Mouse (Mus musculus): ENCODE measurements around the gene Fam53b. TPM values are rescaled to one million over a fixed set of nuclear protein-coding genes. Genes with fewer than 3 reads are reported as not detected.

Gene Fam53b
- polyA plus RNA-seq, 1 experiment from 2014 or later, result 31.1 TPM

DNA sequence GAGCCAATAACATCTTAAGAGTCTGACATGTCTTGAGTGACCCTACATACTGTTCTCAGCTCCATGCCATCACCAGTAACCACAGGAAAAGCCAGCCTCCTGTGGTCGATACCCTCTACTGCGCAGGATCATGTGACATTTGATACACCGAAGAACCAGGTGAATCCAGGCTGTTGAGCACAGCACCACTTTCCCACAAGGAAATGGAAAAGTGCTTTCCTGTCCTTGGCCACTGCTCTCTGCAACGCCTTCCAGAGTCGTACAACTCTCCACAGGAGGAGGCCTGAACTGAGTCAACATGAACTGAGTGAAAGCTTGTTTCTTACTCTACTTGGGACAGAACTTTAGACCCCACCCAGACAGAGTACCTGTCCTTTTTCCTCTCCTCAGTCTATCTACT lies 12.2 kb downstream of the Fam53b start:
- Histone ChIP-seq H3K9ac (no peak overlapping the region), H3K27me3 (no peaks in the 10 kb centered on the region), H3K9me3 (replicated peaks) (no peaks in the 10 kb centered on the region), H3K4me1 (peaks cover 39% of the 10 kb centered on the region), H3K4me3 (no peak overlapping the region), H3K27ac (no peak overlapping the region), H3K4me2 (no peak overlapping the region), H3K36me3 (ENCODE audit: poor library complexity, severe bottlenecking) (peaks cover 13% of the 10 kb centered on the region; the same call in 1 of the 2 replicates)
- ATAC-seq, result no peak
- WGBS, result 93% methylated on average over 5 of the region's 5 CpGs

DNA sequence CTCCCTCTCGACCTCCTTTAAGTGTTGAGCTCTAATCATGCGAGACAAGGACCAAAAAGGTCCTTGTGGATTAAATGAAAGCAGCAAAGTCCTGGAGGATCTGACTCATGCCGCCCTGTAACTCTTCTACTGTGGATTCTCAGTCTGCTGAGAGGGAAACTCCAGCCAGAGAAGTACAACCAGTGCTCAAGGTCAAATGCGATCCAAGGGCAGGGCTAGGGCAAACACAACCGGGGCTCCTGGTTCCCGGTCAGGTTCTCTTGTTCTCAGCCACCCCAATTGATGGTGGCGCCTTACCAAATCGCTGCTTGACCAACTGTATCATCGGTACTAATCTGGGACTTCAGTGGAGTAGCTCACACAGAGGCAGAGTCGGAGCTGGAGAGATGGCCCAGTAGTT lies 12.8 kb downstream of the Fam53b start:
- no peak for ATAC-seq
- H3K4me3 ChIP-seq, result no peak overlapping the region

DNA sequence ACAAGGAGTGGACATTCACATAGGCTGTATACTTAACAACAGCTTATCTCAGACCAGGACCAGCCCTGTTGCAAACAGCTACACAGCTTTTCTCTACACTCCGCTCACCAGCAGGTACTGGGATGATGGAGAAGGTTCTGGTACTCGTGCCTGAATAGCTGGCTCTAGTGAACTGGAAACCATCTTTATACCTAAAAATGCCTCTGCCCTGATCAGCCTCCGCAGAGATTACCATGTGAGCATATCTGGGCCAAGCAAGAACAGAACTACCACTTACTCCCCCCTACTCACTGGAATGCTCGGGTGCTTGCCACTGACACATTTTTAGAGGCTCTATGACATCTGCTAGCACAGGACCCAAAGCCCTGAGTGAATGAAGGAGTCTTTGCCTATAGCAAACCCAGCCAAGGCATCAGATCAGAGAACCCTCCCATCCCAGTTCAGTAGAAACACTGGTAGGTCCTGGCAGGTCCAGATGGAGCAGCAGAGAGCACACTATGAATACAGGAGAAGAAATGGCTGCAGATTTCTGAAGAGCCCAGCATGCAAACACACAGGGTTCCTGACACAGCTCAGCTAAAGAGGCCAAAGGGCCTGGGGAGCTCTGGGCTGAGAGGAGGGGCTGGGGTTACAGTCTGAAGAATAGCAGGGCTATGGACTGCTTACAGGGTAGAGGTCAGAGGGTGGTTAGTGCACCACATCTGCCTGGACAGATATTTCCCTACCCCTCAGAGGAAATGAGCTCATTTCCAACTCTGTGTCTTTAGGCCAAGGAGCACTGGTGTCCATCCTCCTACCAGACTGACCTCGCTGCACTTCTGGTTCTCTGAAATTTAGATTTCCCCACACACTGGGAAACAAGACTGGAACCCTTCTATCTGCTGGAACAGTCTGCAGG lies 14.3 kb downstream of the Fam53b start:
- no peak for ATAC-seq
- Histone ChIP-seq H3K4me1 (peaks cover 21% of the 10 kb centered on the region), H3K9ac (no peak overlapping the region), H3K36me3 (ENCODE audit: poor library complexity, severe bottlenecking) (peaks cover 19% of the 10 kb centered on the region; the same call in 1 of the 2 replicates), H3K27ac (no peak overlapping the region), H3K4me3 (no peak overlapping the region), H3K9me3 (replicated peaks) (no peaks in the 10 kb centered on the region), H3K27me3 (no peaks in the 10 kb centered on the region), H3K4me2 (no peak overlapping the region)
- 90% methylated on average over 5 of the region's 5 CpGs for WGBS

More for the DNA sequence above, 12.8 kb downstream of the Fam53b start:
- H3K9me3 ChIP-seq (replicated peaks), result no peaks in the 10 kb centered on the region
- H3K4me1 ChIP-seq, result peaks cover 33% of the 10 kb centered on the region
- H3K36me3 ChIP-seq (ENCODE audit: poor library complexity, severe bottlenecking), result peaks cover 16% of the 10 kb centered on the region; the same call in 1 of the 2 replicates
- no peak overlapping the region for H3K4me2 ChIP-seq
- H3K27ac ChIP-seq, result no peak overlapping the region
- no peaks in the 10 kb centered on the region for H3K27me3 ChIP-seq
- 83% methylated on average over 10 of the region's 10 CpGs for WGBS
- H3K9ac ChIP-seq, result no peak overlapping the region

DNA sequence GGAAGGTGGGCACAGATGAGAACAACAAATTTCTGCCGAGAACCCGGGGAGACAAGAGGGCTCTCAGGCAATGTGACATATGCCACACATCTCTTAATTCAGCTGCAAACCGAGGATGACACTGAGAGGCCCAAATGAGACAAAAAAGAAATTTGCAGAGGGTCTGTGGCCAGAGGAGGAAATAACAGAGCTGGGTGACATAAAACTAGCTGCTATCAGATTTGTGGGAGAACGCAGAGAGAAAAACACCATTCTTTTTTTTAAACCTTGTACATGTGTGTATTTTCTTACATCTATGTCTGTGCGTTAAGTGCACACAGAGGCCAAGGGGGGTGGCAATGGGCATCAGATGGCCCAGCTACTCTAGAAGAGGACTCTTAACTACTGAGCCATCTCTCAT lies 18.5 kb downstream of the Fam53b start:
- Histone ChIP-seq H3K36me3 (ENCODE audit: poor library complexity, severe bottlenecking) (peaks cover 12% of the 10 kb centered on the region; the same call in 1 of the 2 replicates), H3K4me2 (no peak overlapping the region), H3K9ac (no peak overlapping the region), H3K4me3 (no peak overlapping the region), H3K4me1 (peaks cover 20% of the 10 kb centered on the region), H3K27ac (no peak overlapping the region), H3K27me3 (no peaks in the 10 kb centered on the region), H3K9me3 (replicated peaks) (no peaks in the 10 kb centered on the region)
- 93% methylated on average over 5 of the region's 5 CpGs for WGBS
- no peak for ATAC-seq

DNA sequence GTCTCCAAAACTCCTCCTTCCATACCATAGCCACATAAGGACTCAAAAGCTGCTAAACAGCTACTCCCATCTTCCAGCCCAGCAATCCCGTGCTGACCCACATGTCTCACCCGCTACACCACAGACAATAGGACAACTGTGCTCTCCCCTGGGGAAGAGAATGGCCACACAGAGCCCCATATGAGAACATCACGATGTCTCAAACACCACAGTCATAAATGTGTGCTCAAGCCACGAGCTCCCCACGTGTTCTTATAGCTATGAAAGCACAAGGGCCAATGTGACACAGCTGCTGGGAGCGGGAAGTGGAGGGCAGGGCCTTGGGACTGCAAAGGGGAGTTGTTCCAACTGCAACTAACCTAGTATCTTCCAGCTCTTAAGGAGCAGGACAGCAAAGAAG lies 20.2 kb downstream of the Fam53b start:
- ATAC-seq, result no peak
- 66% methylated on average over 6 of the region's 6 CpGs for WGBS
- H3K9ac ChIP-seq, result no peak overlapping the region
- H3K36me3 ChIP-seq (ENCODE audit: poor library complexity, severe bottlenecking), result peaks cover 6% of the 10 kb centered on the region; the same call in 1 of the 2 replicates
- no peaks in the 10 kb centered on the region for H3K27me3 ChIP-seq
- H3K4me2 ChIP-seq, result no peak overlapping the region
- H3K27ac ChIP-seq, result no peak overlapping the region
- H3K4me3 ChIP-seq, result no peak overlapping the region
- H3K4me1 ChIP-seq, result peaks cover 20% of the 10 kb centered on the region
- no peaks in the 10 kb centered on the region for H3K9me3 ChIP-seq (replicated peaks)

DNA sequence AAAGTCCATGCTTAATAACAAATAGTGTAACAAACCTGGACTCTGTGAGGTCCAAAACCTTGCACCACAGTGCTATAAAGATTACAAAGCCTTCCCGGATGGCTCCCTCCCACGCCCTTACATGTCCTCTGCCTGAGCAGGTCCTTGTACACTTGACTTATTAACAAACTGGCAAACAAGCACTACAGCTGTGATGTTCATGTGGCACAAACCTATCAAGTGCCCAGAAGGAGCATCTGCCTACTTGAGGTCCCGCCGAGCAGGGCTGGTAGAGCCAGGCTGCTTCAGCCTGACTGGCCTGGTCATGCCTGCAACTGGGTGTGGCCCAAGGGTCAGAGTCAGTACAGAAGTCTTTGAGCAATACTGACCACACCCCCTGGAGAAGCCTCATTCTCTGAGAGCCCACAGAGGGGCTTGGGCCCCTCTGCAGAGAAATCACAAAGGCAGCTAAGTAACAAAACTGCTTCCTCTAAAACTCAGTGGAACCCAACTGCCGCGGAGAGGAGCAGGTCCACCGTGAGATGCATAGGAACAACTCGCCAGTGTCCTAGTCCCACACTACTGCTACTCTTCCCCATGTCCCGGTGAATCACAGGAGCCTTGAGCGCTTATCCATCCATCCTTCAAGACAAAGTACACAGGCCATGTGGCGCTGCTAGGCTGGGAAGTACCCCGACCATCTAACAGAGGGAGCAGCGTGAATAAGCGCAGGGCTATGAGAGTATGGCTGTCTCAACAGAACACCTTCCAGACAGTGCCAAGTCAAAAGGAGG lies 23.1 kb downstream of the Fam53b start:
- no peak for ATAC-seq

DNA sequence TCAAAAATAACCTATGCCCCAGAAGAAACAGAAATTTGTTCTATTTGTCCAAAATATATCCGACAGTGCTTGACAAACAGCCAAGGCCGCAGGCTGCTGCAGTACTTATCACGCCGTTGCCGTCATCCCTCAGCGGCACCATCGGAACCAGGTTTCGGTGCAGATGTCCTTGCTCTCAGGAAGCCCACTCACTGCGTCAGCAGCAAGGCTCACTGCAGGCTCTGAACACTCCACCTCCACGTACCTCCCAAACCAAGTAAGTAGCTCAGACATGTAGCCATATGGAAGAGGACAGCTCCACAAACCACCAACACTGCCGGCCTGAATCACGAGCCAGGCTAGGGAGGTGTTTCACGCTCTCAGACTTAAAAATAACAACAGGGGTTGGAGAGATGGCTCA lies 24.9 kb downstream of the Fam53b start:
- H3K4me1 ChIP-seq, result peaks cover 41% of the 10 kb centered on the region
- no peak overlapping the region for H3K27ac ChIP-seq
- WGBS, result 95% methylated on average over 13 of the region's 13 CpGs
- H3K27me3 ChIP-seq, result no peaks in the 10 kb centered on the region
- no peak overlapping the region for H3K9ac ChIP-seq
- no peak overlapping the region for H3K4me3 ChIP-seq
- no peaks in the 10 kb centered on the region for H3K9me3 ChIP-seq (replicated peaks)
- no peak for ATAC-seq
- H3K4me2 ChIP-seq, result no peak overlapping the region
- no peaks in the 10 kb centered on the region for H3K36me3 ChIP-seq (ENCODE audit: poor library complexity, severe bottlenecking)

More for the DNA sequence above, 23.1 kb downstream of the Fam53b start:
- Histone ChIP-seq H3K4me3 (no peak overlapping the region), H3K4me1 (peaks cover 40% of the 10 kb centered on the region), H3K4me2 (no peak overlapping the region), H3K27ac (no peak overlapping the region), H3K27me3 (no peaks in the 10 kb centered on the region), H3K9me3 (replicated peaks) (no peaks in the 10 kb centered on the region), H3K9ac (no peak overlapping the region), H3K36me3 (ENCODE audit: poor library complexity, severe bottlenecking) (peaks cover under 1% of the 10 kb centered on the region; the same call in 1 of the 2 replicates)
- WGBS, result 87% methylated on average over 14 of the region's 14 CpGs

DNA sequence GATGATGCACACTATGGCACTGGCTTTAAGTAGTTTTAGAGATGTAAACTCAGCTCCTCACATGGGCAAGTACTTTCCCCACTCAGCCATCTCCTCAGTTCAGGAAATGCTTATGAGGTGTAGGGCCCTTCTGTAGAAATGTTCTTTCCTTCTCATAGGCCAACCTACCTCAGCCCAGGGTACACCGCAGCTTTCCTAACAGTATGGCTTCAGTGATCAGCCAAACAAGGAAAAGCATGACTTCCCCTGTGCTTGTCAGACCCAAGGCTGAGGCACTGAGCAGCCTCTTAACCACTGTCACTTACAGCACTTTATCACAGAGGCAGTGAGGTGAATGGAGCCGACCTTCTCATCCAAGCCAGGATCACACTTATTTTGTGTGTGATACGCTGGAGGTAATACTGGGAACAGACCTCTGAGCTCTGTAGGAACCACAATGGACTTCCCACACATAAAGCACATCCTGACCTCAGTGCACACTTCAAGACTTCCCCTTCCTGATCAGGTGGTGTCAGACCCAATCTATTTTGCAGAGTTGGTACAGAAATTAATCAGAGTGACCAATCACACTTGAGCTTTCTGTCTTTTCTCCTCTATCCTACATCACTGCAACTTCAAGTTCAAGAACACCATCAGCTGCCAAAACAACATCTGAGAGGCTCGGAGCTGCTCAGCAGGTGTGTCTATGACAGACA lies 26.0 kb downstream of the Fam53b start:
- Histone ChIP-seq H3K4me3 (no peak overlapping the region), H3K4me2 (no peak overlapping the region), H3K9me3 (replicated peaks) (no peaks in the 10 kb centered on the region), H3K4me1 (peaks cover 35% of the 10 kb centered on the region), H3K36me3 (ENCODE audit: poor library complexity, severe bottlenecking) (no peaks in the 10 kb centered on the region), H3K27ac (no peak overlapping the region), H3K9ac (no peak overlapping the region), H3K27me3 (no peaks in the 10 kb centered on the region)
- no peak for ATAC-seq
- WGBS, result 86% methylated on average over 4 of the region's 4 CpGs

DNA sequence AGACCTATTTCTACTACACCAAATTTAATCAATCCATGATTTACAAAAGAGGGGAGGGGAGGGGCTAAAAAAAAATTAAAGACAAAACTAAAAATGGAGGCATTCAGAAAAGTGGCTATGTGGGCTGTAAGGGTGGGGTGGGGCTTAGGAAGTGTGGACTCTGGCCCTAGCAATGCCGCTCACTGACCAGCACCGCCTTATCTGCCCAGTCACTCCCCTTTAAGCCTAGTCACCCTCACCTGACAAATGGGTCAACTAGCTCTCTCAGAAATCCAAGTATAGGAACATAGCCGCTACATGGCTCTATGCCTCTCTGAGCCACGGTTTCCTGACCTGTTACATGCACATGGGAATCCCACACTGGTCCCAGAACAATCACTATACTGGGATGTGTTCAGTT lies 26.7 kb downstream of the Fam53b start:
- H3K36me3 ChIP-seq (ENCODE audit: poor library complexity, severe bottlenecking), result no peaks in the 10 kb centered on the region
- no peaks in the 10 kb centered on the region for H3K27me3 ChIP-seq
- ATAC-seq, result no peak
- H3K4me3 ChIP-seq, result no peak overlapping the region
- H3K9ac ChIP-seq, result no peak overlapping the region
- H3K27ac ChIP-seq, result no peak overlapping the region
- 95% methylated on average over 4 of the region's 4 CpGs for WGBS
- peaks cover 38% of the 10 kb centered on the region for H3K4me1 ChIP-seq
- no peaks in the 10 kb centered on the region for H3K9me3 ChIP-seq (replicated peaks)
- no peak overlapping the region for H3K4me2 ChIP-seq

DNA sequence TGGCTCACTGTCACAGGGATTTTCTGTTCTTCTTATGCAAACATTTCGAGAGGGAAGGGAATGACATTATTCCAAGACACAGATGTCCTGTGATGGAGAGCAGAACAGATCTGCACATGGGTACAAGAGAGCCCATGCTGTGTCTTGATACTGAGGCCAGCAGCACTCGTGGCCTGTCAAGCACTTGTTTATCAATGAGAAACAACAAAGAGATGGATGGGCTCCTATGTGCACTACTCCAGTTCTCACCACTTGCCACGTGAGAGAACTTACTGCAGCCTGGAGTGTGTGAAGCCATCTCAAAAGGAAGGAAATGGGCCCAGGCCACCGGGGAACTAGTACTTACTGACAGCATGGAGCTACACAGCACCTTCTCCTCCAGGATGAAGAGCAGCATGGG lies 27.2 kb downstream of the Fam53b start:
- ATAC-seq, result no peak
- Histone ChIP-seq H3K27ac (peak overlapping the region; percentile 5; the same call in 1 of the 2 replicates), H3K27me3 (no peaks in the 10 kb centered on the region), H3K36me3 (ENCODE audit: poor library complexity, severe bottlenecking) (no peaks in the 10 kb centered on the region), H3K4me2 (no peak overlapping the region), H3K4me3 (no peak overlapping the region), H3K4me1 (peaks cover 38% of the 10 kb centered on the region), H3K9ac (no peak overlapping the region), H3K9me3 (replicated peaks) (no peaks in the 10 kb centered on the region)
- 49% methylated on average over 4 of the region's 4 CpGs for WGBS

DNA sequence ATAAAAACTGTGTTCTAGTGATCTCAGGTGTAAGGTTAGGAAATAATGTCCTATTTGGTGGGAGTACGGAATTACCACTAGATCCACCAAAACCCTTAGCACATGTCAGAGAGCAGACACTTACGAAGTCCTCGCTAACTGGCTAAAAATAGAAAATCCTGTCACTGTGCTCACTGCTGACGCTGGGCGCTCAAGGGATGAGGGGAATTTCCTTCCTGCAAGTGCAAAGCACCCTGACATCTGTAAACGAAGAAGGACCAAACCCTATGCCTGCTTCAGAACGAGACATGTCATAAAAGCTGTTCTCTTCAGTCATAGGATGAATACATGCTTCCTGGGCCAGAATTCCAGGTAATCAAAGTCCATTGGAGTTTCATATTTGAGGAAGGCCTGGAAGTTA lies 27.7 kb downstream of the Fam53b start:
- H3K9me3 ChIP-seq (replicated peaks), result no peaks in the 10 kb centered on the region
- no peak overlapping the region for H3K9ac ChIP-seq
- H3K4me1 ChIP-seq, result peaks cover 41% of the 10 kb centered on the region
- H3K27ac ChIP-seq, result no peak overlapping the region
- no peak for ATAC-seq
- WGBS, result 76% methylated on average over 7 of the region's 7 CpGs
- H3K36me3 ChIP-seq (ENCODE audit: poor library complexity, severe bottlenecking), result no peaks in the 10 kb centered on the region
- no peak overlapping the region for H3K4me3 ChIP-seq
- no peaks in the 10 kb centered on the region for H3K27me3 ChIP-seq
- H3K4me2 ChIP-seq, result no peak overlapping the region

DNA sequence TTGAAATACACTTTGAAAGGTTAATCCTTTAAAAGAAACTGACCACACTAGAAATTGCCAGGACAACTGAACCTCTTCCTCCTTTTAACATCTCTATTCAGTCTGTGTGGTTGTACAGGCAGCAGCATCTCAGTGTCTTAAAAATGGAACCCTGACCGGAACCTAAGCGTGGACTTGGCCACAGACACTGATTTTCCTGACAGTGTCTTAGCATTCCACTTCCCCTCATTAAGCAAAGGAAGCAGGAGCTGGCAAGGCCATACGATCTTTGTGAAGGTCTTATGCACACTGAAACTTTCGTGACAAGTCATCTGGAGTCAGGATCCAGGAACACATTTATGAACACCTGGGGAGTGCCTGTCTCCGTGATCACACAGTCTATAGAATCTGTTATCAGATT lies 29.6 kb downstream of the Fam53b start:
- WGBS, result 89% methylated on average over 5 of the region's 5 CpGs
- Histone ChIP-seq H3K27ac (no peak overlapping the region), H3K4me2 (no peak overlapping the region), H3K4me1 (peaks cover 53% of the 10 kb centered on the region), H3K4me3 (no peak overlapping the region), H3K27me3 (no peaks in the 10 kb centered on the region), H3K36me3 (ENCODE audit: poor library complexity, severe bottlenecking) (peaks cover under 1% of the 10 kb centered on the region; the same call in 1 of the 2 replicates), H3K9me3 (replicated peaks) (no peaks in the 10 kb centered on the region), H3K9ac (no peak overlapping the region)
- no peak for ATAC-seq

Measured in forebrain, embryonic 13.5 days (tissue).